Mouse (Mus musculus) cortical plate, adult 2 months (tissue): ENCODE data around the gene Fam126b.

Experiments used
- CTCF ChIP-seq: fragments of 200-500 bp; IDR thresholded peaks from 2 replicates; pipeline ENCODE4 v1.5.1; 2011; ENCODE audit warnings: mild to moderate bottlenecking, control low read depth, low read length; ENCODE audit not compliant: insufficient read depth; ENCODE audit errors: extremely low read depth
- POLR2A ChIP-seq: fragments of 200-500 bp; IDR thresholded peaks from 2 replicates; pipeline ENCODE4 v1.6.1; 2011; ENCODE audit warnings: mild to moderate bottlenecking, low read length, control low read depth; ENCODE audit not compliant: insufficient read depth; ENCODE audit errors: extremely low read depth

DNA sequence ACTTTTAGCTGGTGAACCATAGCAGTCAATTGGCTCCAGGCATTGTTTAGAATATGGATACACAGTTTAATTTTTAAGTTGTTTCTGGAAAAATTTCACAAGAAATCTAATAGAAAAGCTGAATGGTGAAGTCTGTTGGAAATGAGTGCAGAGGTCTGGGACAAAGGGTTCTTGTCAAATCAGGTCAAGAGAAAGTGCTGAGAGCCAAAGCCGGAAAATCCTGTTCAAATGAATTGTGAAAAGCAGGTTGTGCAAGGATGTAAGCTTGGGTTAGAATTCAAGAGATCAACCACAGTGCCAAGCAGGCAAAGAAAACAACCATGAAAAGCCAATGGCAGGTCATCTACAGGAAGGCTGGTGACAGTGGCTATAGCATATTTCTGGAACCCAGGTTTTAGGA is 24.0 kb upstream of the Fam126b start:
- TF ChIP-seq POLR2A (no peak), CTCF (no peak)
